In the genomic region with DNA sequence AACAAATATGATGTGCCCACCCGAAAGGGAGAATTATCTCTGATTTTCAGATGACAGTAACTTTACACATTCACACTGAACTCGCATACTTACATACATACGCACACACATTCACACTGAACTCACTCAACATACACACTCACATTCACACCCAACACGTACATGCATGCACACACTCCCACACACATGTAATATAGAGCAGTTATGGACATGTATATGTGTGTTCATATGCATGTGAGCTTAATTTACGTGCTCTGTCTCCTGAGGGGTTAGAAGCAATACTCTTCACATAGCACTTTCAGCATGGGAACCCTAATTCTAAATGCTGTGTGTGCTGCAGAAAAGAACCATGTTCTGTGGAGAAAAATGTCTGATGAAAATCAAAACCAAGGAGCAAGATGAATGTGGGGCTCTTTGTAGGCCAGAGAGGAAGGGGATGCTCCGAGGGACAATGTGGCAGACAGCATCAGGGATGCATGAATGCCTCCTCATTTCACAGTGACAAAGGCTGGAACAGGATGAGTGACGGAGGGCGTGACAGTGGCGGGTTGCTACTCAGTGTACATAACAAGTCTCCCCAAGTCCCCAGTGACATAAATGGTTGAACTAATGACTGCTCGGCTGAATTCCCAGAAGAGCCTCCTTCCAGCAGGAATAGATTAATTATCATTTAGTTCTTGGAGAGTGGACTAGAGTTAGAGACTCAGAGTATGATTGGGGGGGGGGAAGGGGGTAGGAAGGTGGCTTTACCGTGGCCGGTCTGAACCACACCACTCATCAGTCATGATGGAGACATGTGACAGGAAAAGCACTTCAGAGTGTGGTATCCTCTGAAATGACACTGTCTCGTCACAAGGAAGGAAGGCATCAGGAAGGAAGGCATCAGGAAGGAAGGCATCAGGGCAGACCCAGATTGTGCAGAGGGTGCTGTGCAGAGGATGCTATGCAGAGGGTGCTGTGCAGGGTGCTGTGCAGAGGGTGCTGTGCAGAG, we compare ENCODE assay signal across 10 mouse cellular contexts. TPM values are rescaled to one million over a fixed set of nuclear protein-coding genes. Genes with fewer than 3 reads are reported as not detected.
DNase-seq lines count a peak whose midpoint lies in the region; ATAC-seq lines count a peak whose summit lies in the region.
"Had no signal": no experiment of that assay in that cellular context is flagged by ENCODE, and none has a peak within 500 bp of the region (broad histone marks: within the 10 kb centered on the region; RNA-seq: fewer than 3 reads in every experiment).

No protein-coding gene starts in this region.

- H3K4me3 ChIP-seq in embryonic facial prominence, embryonic 14.5 days (ENCODE audit: low read depth, low read length) = no peak overlapping the region
- H3K4me3 ChIP-seq in hindbrain, embryonic 16.5 days (ENCODE audit: low read length) = no peak overlapping the region
- H3K4me3 ChIP-seq in neural tube, embryonic 11.5 days (ENCODE audit: low read depth, low read length) = no peak overlapping the region
- H3K4me3 ChIP-seq: limb, embryonic 10.5 days had no signal

- intact Hi-C loops in left cerebral cortex, postnatal 4 days (cut with DNase I) = no loop called here
- intact Hi-C loops in left cerebral cortex, postnatal 14 days (cut with DNase I) = no loop called here

- no peaks in the 10 kb centered on the region for H3K4me1 ChIP-seq in embryonic facial prominence, embryonic 14.5 days (ENCODE audit: control insufficient read depth, insufficient read depth, low read length)
- no peaks in the 10 kb centered on the region; the same call in 1 of the 2 replicates for H3K4me1 ChIP-seq in hindbrain, embryonic 16.5 days (ENCODE audit: control insufficient read depth, insufficient read depth, low read depth, low read length)
- H3K4me1 ChIP-seq in neural tube, embryonic 11.5 days (ENCODE audit: control insufficient read depth, insufficient read depth, low read length) = no peaks in the 10 kb centered on the region; the same call in 1 of the 2 replicates
- H3K4me1 ChIP-seq: limb, embryonic 10.5 days had no signal

- WGBS in embryonic facial prominence, embryonic 14.5 days = 72% methylated on average over 13 of the region's 13 CpGs
- WGBS in hindbrain, embryonic 16.5 days = 40% methylated on average over 13 of the region's 13 CpGs
- 56% methylated on average over 13 of the region's 13 CpGs for WGBS in neural tube, embryonic 11.5 days

- no peak overlapping the region for H3K9ac ChIP-seq in embryonic facial prominence, embryonic 14.5 days (ENCODE audit: low read depth, low read length)
- no peak overlapping the region for H3K9ac ChIP-seq in hindbrain, embryonic 16.5 days (ENCODE audit: low read depth, low read length)
- H3K9ac ChIP-seq in neural tube, embryonic 11.5 days (ENCODE audit: low read length) = no peak overlapping the region

- H3K27me3 ChIP-seq in embryonic facial prominence, embryonic 14.5 days (replicated peaks; ENCODE audit: control insufficient read depth, insufficient read depth, low read length) = no peaks in the 10 kb centered on the region
- no peaks in the 10 kb centered on the region for H3K27me3 ChIP-seq in hindbrain, embryonic 16.5 days (replicated peaks; ENCODE audit: control insufficient read depth, insufficient read depth, low read length)
- no peaks in the 10 kb centered on the region for H3K27me3 ChIP-seq in neural tube, embryonic 11.5 days (ENCODE audit: control insufficient read depth, insufficient read depth, low read length)

- H3K9me3 ChIP-seq in embryonic facial prominence, embryonic 14.5 days (ENCODE audit: control insufficient read depth, low read length) = no peaks in the 10 kb centered on the region
- H3K9me3 ChIP-seq in hindbrain, embryonic 16.5 days (ENCODE audit: control insufficient read depth, low read length) = no peaks in the 10 kb centered on the region
- no peaks in the 10 kb centered on the region for H3K9me3 ChIP-seq in neural tube, embryonic 11.5 days (ENCODE audit: control insufficient read depth, low read length)
- H3K9me3 ChIP-seq: limb, embryonic 10.5 days had no signal

- peak; percentile 12 for DNase-seq in left cerebral cortex, postnatal 4 days
- no peak for DNase-seq in left cerebral cortex, postnatal 14 days (ENCODE audit: low spot score in 2 of 2)
- peak; percentile 51 for DNase-seq in embryonic facial prominence, embryonic 14.5 days (ENCODE audit: low spot score)
- DNase-seq in neural tube, embryonic 11.5 days (ENCODE audit: low spot score) = peak; percentile 56
- DNase-seq in cerebellum, adult 11 months = no peak
- DNase-seq in urinary bladder, postnatal 14 days (ENCODE audit: low spot score) = no peak
- DNase-seq: thymus, adult 2 months had no signal

- no peak overlapping the region for H3K27ac ChIP-seq in embryonic facial prominence, embryonic 14.5 days (replicated peaks; ENCODE audit: low read depth, low read length)
- no peak overlapping the region for H3K27ac ChIP-seq in hindbrain, embryonic 16.5 days (ENCODE audit: low read depth, low read length)
- peak overlapping the region; percentile 21; the same call in 1 of the 2 replicates for H3K27ac ChIP-seq in neural tube, embryonic 11.5 days (ENCODE audit: low read depth, low read length)
- H3K27ac ChIP-seq: limb, embryonic 10.5 days had no signal

- peaks cover 68% of the 10 kb centered on the region for H3K36me3 ChIP-seq in embryonic facial prominence, embryonic 14.5 days (ENCODE audit: control insufficient read depth, insufficient read depth, low read length)
- peaks cover 30% of the 10 kb centered on the region for H3K36me3 ChIP-seq in hindbrain, embryonic 16.5 days (ENCODE audit: control insufficient read depth, insufficient read depth, low read length)
- H3K36me3 ChIP-seq in neural tube, embryonic 11.5 days (ENCODE audit: control insufficient read depth, insufficient read depth, low read length) = no peaks in the 10 kb centered on the region; the same call in 1 of the 2 replicates

- peak; percentile 79 for ATAC-seq in embryonic facial prominence, embryonic 14.5 days (ENCODE audit: low read depth)
- peak; percentile 85 for ATAC-seq in hindbrain, embryonic 16.5 days
- peak; percentile 92 for ATAC-seq in neural tube, embryonic 11.5 days (ENCODE audit: insufficient read depth, low FRiP score, low TSS enrichment)
- no peak for ATAC-seq in megakaryocyte progenitor cell, adult 5-6 weeks (replicated peaks; ENCODE audit: poor library complexity)

- H3K4me2 ChIP-seq in embryonic facial prominence, embryonic 14.5 days (ENCODE audit: low read depth, low read length) = no peak overlapping the region
- no peak overlapping the region for H3K4me2 ChIP-seq in hindbrain, embryonic 16.5 days (ENCODE audit: low read length)
- H3K4me2 ChIP-seq in neural tube, embryonic 11.5 days (ENCODE audit: low read depth) = no peak overlapping the region

RNA-seq across cellular contexts. Expression of gene Slc36a4, which starts 22.5 kb away (rescaled TPM):
- total RNA-seq in left cerebral cortex, postnatal 4 days (2021) = 10 to 100 TPM; 43.3 to 48.7 TPM
- 10 to 100 TPM; 44.2 to 49.4 TPM for total RNA-seq in left cerebral cortex, postnatal 14 days (2021)
- 23.1 and 26.6 TPM in 2 replicates for polyA plus RNA-seq in embryonic facial prominence, embryonic 14.5 days (2014; fragmentation: Nextera tagmentation; extraction: Ambion mirVana)
- 27.7 and 28.7 TPM in 2 replicates for polyA plus RNA-seq in hindbrain, embryonic 16.5 days (2015; fragmentation: Nextera tagmentation; extraction: Ambion mirVana)
- 21.7 and 23.6 TPM in 2 replicates for polyA plus RNA-seq in neural tube, embryonic 11.5 days (2014; fragmentation: Nextera tagmentation; extraction: Ambion mirVana)
- total RNA-seq in megakaryocyte progenitor cell, adult 5-6 weeks (2015) = 10.7 and 11.5 TPM in 2 replicates
- total RNA-seq in megakaryocyte progenitor cell, adult 5-6 weeks (2017) = 11.0 and 12.6 TPM in 2 replicates

Comparison
In these comparisons a context has a peak if more than half of its experiments do, and no peak if none do; other contexts are left out.
1. DNase-seq: peak in left cerebral cortex, postnatal 4 days (single experiment), embryonic facial prominence, embryonic 14.5 days (single experiment) and neural tube, embryonic 11.5 days (single experiment); none in left cerebral cortex, postnatal 14 days (0 of 2), cerebellum, adult 11 months (single experiment) and urinary bladder, postnatal 14 days (single experiment).